Mouse (Mus musculus) c-Kit-positive CD71-negative TER-119-negative erythroid progenitor cells, embryonic 14.5 days (primary cell): ENCODE data around the gene Dscaml1.

ENCODE experiments used
- DNase-seq: peaks from one replicate; pipeline ENCODE4 v3.0.0-alpha.2; 2013; ENCODE audit warnings: low read depth

The Dscaml1 gene

DNA sequence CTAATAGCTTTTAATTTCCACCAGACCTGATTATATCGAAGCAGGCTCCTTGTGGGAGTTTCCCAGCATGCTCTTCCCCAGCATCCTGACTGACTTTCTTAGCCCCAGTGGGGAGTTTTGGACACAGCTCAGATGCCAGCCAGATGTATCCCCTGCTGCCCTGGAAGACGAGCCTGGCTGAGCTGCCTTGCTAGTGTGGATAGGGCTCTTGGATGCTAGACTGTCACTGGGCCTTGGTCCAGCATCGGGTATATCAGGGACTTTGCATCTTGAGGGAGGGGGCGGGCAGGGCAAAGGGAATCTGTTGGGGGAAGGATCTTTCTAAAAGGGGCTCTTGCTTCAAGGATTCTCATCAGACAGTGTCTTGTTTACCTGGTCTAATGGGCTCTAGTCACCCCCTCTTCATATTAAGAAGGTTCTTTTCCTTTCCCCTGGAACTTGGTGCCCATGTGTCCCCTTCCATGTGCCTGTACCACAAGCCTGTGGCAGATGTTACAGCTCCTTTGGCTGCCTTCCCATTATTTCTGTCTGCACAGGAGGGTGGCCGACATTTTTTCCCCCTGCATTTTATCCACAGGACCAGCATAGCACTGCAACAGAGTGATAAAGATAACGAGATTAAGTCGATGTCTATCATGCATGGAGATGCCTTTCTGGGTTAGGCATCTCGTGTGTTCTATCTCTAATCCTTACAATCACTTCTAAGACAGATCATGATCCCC, 28.6 kb downstream of the Dscaml1 start:
- no peak for DNase-seq

DNA sequence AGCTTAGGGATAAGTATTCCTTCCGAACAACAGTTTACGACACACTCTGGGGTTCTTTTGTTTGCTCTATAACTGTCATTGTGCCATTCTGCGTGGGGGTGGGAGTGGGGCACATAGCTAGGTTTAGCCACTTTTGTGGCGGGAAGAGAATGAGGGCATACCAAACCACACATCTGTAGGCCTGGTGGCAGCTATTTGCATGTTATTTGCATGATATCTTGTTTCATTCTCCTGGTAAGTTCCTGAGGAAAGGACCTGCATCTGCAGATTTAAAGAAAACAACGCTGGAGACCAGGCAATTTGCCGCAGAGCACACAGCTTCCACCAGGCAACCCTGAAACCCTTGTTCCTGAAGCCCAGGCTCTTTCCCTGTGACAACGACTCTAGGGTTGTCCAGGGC, 30.8 kb downstream of the Dscaml1 start:
- DNase-seq: no peak

DNA sequence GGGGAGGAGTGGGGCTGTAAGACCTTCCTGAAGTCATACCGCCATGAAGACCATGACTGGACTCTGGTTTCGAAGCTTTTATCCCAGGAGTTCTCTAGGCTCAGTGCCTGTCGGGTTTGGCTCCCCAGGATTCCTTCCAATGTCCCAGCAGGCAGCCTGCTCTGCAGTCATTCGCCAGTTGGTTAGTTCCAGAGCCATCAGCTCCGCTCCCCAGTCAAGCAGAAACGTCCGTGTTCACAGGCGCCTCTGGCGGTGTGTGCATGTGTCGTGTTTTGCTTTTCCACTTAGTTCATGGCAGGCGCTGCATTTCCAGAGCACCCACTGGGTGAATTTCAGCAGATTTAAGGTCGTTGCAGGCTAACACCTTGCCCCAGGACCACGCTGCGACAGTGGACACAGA, 31.9 kb downstream of the Dscaml1 start:
- DNase-seq: no peak

DNA sequence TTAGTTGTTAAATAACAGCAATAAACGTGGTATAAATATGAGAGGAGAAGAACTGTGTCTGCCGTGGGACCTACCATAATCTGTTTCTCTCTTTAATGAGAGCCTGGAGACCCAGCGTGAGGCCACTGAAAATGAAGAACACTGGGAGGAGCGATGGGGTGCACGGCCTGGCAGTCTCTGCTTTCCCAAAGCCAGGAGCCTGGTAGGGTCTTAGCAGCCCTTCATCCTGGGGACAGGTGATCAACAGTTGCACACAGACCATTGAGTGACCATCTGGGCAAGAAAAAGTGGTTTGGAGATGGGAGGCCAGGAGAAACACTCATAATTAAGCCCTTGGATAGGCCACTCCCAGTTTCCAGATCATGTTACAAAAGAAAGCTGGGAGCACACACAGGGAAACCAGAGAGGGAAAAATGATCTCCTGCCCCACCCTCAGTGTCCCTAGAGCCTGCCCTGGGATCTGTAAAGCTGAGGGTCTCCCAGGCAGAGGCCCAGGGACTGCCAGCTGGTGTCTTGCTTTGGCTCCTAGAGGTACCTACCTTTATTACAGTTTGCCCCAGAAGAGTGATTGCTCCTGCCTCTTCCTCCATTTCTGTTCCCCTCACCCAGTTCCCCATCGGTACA, 39.1 kb downstream of the Dscaml1 start:
- DNase-seq: no peak

DNA sequence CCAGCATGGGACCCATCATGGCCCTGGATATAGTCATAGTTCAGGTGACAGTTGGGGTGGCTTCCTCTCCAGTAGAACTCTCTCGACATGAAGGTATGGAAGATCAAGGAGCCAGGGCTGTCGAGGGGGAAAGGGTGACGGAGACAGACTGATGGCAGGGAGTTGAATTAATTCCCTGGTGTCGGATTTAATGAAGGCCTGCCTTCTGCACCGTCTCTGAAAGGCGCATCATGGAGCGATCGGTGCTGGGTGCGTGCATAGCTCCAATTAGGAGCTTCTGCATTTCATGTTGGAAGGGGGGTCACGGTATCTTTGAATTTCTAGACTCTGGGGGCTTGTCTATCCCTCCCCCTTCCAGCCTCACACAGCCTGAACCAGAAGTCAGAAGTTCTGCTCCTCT, 41.8 kb downstream of the Dscaml1 start:
- no peak for DNase-seq

DNA sequence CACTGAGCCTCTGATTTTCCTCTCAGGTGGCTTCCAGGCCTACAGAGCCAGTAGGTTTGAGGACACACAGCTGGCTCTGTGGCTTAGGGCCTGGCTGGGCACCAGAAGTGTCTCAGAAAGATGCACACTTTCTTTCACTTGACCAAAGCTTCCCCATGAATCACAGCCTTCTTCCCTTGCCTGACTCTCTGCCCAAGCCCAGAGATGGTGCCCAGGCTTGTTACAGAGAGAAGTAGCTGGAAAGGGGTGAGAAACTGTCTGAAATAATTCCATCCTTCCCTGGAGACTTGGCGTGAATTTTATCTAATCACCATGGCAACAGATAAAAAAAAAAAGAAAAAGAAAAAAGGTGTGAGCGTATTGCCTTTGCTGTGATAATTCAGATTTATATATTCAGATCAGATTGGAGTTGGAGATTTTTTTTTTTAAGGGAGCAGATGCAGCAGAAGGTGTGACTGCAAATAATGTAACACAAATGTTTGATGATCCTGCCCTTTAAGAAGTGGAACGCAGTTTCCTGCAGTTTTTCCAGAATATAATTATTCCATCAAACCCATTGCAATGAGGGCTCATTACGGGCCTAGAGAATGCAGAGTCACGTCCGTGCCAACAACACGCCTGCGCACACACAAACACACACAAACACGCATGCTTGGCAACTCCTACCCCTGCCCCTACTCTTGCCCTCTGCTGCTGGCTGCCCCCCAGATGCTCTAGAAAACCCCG, 44.5 kb downstream of the Dscaml1 start:
- no peak for DNase-seq

DNA sequence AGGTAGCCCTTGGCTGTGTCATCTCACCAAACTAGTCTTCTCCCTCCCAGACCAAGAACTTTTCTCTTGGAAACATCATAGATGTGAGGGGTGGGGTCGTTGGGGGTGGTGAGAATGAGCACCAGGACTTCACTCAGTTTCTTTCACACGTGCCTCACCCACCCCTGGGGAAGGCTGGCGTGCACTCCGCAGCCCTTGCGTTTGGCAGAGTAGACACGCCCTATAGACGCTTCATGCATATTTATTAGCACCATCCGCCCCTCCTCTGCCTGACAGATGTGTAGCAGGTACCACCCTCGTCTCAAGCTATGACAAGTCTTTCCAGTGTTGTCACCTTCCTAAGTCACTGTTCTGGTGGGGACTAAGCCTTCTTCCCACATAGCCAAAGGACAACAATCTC, 45.3 kb downstream of the Dscaml1 start:
- DNase-seq: no peak

DNA sequence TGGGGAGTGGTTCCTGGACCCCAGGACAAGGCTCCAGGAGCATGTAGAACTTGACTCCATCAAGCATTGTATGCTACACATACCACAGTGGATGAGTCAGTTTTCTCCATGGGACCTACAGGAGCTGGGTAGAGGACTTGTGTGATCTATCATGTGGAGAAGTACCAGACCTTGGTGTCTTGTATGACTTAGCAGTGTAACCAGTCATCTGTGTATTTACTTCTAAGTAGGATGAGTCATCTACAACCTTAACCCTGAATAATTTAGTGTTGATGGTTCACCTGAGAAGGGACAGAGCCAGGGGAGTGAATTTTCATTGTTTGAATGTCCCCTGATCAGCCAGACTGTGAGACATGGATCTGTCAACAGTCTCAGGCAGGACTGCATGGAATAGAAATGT, 48.4 kb downstream of the Dscaml1 start:
- DNase-seq: no peak

DNA sequence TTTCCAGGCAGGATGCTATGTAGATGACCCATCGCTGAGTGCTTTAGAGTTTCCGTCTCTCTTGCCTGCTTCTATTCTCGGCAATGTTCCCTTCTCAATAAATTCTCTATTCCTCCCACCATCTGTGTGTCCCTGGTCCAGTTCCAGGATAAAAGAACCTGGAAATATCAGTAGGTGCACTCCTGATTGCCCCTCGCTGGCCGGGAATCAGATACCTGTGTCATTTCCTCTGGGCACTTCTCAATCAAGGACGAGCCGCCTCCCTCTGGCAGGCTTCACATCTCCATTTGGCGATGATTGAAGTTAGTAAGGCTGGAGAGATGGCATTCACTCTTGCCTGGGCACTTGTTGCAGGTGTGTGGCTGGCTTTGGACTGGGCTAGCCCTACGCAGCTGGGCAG, 54.5 kb downstream of the Dscaml1 start:
- no peak for DNase-seq

DNA sequence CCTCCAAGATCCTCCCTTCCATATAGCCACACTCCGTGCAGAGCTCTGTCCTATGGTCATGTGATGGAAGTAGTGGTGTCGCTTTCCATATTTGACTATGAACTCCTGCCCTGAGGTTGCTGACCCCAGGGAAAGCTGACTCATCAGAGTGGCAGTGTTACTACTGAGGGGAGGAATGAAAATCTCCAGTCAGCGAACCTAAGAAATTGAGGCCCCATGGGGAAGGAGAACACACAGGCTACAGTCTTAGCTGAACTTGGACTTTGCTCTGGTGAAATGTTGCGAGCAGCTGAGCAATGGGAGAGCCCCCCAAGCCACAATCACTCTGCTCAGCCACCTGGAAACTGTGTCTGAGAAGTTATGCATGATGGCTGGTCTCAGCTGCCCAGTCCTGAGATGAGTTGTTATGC, 60.2 kb downstream of the Dscaml1 start:
- DNase-seq: no peak

DNA sequence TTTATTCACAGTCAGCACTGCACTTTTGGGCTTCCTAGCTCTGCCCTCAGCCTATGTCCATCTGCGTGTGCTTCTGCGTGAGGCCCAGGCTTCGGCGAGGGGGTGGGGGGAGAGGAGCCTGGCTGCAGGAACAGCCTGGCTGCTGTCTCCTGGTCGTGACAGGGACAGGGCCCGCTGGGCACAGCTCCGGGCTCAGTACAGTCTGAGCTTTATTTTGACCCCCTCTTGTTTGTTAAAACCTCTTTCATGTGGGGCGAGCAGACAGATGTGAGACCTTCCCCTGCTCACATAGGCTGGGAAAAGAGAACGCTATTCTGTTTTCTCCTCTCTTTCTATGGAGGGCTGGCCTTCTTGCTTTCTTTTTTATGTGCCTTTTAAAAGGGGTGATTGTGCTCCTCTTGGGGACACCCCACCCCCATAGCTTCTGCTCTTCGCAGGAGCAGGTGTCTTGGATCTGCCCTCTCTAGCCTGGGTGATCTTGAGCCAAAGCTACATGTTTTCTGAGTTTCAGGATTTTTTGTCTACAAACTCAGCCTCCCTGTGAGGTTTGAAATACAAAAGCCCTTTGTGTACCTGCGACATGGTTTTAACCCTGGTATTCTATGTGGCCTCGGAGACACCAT, 60.9 kb downstream of the Dscaml1 start:
- no peak for DNase-seq

DNA sequence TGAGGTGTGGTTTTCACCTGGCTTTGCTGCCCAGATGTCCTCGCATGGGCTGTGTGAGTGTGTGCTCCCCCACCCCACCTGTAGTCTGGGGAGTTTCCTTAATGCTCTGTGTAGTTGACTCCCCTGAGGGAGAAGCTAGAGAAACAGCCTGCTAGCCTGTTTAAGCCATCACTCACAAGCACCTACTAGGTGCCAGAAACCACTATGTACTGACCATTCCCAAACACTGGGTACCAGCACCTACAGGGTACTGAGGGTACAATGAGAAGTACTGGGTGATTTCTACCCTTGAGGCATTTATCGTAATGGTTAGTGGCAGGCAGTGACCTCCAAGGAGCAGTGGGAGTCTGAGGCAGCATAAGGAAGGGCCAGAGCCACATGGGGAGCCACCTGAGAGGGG, 64.5 kb downstream of the Dscaml1 start:
- no peak for DNase-seq

DNA sequence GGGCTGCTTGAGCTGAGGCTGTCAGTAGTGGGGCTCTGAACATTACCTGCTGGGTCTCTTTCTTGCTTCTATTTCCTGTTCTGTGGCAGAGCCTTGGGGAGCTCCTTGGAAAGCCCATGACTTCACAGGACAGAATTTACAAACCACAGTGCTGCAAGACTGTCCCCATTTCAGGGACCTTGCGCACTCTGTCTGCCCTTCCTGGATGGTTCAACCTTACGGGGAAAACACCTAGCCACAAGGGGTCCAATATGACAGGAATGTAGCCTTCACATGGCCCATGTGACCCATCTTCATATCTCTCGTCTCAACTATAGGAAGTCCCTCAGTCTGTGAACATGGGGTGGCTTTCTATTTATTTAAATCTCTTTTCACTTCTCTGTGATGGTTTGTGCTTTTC, 68.5 kb downstream of the Dscaml1 start:
- no peak for DNase-seq

DNA sequence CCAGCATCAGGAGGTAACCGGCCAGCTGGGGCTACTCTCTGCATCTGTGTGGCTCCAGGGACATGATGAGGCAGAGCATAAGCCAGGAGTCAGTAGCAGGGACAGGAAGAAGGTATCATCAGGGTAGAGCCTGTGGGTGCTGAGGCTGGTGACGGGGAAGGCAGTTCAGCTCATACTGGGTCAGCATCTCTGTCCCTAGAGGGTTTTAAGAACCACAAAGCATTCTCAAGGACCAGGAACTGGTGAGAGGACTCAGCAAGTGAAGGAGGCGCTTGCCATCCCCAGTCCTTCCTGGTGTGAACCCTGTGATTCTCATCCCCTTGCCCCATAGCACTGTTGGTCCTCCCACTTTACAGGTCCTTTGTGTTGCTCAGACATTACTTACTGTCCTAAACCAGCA, 69.9 kb downstream of the Dscaml1 start:
- no peak for DNase-seq

DNA sequence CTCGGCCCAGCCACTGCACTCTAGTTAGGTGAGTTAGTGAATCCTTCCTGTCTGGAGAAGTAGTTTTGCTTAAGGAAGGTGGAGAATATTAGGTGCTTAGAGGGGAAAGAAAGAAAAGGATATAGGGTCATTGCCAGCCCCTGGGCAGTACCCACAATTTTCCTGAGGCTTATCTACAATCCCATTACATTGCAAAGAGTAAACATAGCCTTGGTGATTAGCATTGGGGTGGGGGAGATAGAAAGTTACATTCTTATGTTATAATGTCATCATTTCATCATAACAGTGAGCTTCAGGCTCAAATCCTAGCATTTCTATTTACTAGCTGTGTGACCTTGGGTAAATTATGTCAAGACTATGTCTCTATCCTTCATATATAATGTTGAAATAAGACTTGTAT, 70.5 kb downstream of the Dscaml1 start:
- no peak for DNase-seq

DNA sequence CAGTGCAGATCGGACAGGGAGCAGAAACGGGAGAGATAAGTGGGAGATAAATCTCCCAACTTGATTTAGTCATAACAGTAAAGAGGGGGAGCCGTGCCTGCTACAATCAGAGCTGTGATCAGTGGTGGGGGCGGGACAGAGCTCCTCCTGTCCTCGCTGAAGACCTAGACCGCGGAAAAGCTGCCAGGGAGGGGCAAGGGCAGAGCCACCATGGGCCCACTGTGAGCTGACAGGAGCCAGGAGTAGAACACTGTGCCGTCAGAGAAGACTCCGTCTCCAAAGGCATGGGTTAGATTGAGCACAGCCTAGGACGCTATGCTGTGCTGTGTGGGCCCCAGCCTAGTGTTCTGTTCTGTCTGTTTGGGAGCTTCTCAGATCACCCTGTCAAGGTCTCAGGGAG, 72.8 kb downstream of the Dscaml1 start:
- DNase-seq: no peak

DNA sequence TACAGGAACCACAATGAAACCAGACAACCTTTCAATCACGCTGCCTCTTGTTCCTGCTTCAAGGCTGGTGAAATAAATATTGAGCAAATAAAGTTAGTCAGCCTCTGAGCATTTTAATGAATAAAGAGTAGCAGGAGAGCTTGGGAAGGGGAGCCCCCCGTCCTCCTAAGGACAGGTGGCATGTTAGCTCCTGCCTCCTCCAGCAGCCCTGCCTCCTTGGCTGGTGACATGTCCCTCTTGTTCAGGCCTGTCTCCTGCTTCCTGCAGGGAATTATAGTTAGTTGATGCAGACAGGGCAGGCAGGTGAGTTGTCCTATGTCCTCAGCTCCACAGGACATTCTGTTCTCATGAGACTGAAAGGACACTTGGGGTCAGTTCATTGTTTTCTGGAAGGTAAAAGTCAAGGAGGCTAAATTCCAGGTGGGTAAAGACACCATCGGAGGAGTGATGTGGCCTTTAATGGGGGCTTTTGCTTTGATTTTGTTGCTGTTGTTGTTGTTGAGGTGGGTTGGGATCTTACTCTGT, 73.7 kb downstream of the Dscaml1 start:
- no peak for DNase-seq

DNA sequence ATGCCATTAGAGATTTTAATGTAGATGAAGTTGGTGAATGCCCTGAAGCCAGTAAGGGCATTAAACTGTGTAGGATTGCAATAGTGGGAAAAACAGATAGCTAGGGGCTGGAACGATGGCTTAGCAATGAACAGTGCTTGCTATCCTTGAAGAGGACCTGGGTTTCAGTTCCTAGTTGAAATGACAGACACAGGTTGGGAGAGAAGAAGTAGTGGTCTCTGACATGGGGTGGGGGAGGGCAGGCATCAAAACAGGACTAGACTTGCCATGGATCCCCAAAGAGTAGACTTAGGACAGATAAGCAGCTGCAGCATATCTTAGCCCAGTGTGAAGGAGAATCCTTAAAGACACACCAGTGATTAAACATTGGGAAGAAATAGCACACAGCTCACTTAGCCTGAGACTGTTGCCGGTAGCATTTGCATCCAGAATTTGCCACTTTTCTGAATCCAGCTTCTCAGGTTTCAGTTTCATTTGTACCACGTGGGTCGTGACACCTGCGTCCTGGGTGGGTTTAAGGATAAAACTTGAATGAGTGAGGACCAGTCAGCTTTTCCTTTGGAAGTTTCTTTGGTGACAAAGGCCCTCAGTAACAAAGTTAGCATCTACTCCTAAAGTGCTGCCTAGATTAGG, 75.0 kb downstream of the Dscaml1 start:
- DNase-seq: no peak

DNA sequence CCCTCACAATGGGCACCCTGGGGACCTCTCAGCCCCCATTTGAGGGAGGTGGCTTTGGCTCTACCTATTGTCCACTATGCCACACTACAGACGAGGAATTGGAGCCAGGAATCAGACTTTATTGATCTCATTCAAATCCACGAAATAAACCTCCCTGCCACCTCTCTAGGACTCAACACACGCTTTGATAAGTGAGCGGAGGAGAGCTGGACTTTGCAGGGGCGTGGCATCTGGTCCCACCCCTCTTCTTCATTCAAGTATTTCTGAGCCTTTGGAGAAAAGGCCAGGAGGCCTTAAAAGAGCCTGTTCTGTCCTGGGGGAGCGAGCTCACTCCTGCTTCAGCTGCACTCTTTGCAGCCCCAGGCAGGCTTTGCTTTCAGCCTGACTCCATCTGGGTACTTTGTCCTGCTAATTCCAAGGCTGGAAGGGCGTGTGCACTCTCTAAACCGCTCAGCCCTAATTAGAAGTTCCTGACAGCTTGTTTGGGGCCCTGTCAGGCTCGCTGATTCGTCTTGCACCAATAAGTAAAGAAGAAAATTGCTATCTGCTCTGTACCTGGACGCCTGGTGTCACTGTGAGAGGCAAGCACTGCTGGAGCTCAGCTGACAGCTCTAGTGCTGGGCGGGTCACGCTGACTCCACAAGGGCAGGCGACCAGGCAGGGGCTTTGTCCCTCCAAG, 75.7 kb downstream of the Dscaml1 start:
- DNase-seq: no peak

DNA sequence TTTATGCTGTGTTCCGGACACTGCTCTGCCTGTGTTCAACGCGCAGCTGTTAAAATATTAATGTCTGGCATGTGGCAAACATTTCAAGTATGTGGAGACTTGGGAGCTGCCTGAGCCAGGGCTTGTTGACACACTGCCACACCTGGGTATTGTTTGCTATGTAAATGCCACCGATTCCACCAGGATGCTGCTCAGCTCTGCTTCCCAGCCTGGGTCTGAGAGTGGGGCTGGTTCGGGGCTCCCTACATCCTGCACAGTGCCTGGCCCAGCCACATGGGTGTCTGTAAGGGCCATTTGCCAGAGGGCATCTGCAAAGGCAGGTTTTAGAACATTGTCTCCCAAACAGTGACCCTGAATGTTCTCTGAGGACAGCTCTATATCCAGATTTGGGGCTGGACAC, 78.5 kb downstream of the Dscaml1 start:
- no peak for DNase-seq

DNA sequence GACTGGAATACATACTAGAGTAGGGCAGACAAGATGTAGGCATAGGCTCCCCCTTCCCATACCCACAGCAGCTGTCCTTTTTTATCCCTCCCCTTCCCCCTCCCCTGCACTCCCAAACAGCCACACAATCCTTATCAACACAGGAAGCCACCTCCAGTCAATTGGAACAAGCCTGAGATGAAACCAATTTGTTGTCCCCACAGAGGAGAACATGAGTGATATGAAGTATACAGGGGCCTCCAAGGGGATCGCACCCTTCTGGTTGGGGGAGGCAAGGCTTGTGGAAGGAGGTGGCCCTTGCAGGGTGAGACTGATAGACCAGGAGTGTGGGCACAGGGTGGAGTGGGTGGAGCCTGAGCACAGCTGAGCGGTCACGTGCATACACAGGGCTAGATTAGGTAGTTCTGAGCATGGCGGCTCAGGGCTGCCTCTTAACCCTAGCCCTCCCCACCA, 79.1 kb downstream of the Dscaml1 start:
- DNase-seq: peak; percentile 23

DNA sequence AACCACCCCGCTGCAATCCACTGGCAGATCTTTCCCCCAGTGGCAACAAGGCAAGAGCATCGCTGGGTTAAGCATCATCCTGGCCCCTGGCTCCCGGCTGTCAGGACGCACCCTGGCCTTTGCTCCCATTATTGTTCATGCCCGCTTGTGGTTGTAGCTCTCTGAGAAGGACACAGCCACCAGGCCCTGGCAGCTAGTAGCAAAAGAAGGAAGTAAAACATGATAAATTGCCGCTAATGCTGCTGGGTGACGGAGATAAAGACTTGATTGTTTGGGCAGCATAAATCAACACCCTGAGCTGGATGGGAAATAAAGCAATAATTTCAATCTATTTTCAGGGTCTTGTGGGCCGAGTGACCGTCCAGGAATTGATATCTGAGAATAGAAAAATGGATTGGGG, 81.1 kb downstream of the Dscaml1 start:
- DNase-seq: peak; percentile 18
